Mouse (Mus musculus) MEL (cell line): Measurements from ENCODE around the gene Wnt9a.

Experiments
- MAZ ChIP-seq: IDR thresholded peaks from 2 replicates; pipeline ENCODE4 v1.6.1; 2012; ENCODE audit warnings: low read depth, mild to moderate bottlenecking, inconsistent platforms, low read length, improper control_type of control experiment
- POLR2A ChIP-seq, 2 experiments: IDR thresholded peaks; 2 replicates each; pipeline ENCODE4 v1.6.1; 2011 to 2012; ENCODE audit warnings: low read length in 2 of 2, mild to moderate bottlenecking in 2 of 2, control low read depth in 1 of 2, improper control_type of control experiment in 1 of 2, low read depth in 1 of 2, moderate library complexity in 1 of 2; ENCODE audit not compliant: control insufficient read depth in 1 of 2, insufficient read depth in 1 of 2, poor library complexity in 1 of 2

DNA sequence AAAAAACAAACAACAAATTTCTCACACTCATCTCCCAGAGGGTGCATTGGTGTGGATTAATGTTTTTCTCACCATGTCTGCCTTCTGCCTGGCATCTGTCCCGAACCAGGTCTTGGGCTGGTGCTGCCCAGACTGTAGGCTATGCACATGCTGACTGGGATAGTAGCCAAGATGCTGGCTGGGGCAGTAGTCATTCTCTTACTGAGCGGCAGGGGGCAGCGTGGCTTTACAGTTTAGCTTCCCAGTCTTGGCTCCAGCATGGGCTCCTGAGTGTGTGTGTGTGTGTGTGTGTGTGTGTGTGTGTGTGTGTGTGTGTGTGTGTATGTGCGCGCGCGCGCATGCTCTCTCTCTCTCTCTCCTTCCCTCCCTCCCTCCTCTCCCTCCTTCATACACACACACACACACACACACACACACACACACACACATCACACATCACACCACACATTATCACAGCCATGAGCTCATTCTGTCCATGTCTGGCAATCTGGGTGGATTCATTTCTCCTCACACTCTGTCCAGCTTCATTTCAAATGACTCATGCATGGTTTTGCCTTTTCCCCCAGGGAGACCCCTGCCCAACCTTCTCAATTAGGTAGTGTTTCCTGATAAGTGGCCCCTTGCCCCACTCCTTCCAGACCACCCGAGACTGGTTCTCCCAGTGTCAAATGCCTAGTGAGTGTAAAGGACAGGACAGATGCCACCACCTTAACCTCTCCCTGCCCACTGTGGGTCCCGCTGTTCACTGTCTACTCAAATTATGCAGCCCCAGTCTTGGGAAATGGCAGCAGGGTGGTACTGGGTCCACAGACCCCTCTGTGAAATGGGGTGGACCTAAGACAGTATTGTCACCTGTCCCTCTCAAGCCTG is 3.8 kb upstream of the Wnt9a start:
- TF ChIP-seq MAZ: 0 out of 2 replicates have a peak, but pooled peaks have one; percentile 44
- no peak for TF ChIP-seq POLR2A (IDR thresholded peaks at IDR 0.05; ENCODE audit: control insufficient read depth in 1 of 2, insufficient read depth in 1 of 2, low read depth in 1 of 2, low read length in 2 of 2, poor library complexity in 1 of 2)
